Mouse (Mus musculus) v-Abl transformed pro-B cells (cell line): Measurements from ENCODE around the gene Fgfrl1.

ENCODE experiments used
- in situ Hi-C, 2 experiments: fragments of 400-800 bp; cut with MboI; formaldehyde crosslinking; loops; one replicate each; pipeline ENCODE4 v1.15.1; 2025; ENCODE audit not compliant: unreplicated experiment in 2 of 2

The Fgfrl1 gene

DNA sequence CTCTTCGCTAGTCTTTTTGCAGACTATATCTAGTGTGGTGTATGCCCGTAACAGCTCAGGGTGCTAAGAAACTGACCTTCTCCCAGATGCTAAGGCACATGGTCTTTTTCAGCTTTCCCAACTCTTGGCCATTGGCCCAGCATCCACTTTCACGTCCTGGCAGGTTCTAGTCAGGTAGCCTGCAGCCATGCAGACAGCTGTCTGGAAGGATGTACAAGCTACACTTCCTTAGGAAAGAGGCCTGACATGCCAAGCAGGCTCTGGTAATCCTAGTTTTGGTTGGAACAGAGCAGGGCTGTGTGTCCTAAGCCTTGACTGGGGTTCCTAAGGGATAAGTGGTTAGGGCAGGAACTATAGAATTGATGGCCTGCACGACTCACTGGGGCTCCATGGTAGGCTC is 29.4 kb upstream of the Fgfrl1 start:
- in situ Hi-C loops = loop anchor here in 1 of 2 experiments (25.0 kb wide), 1 partner anchor 625 kb away; no protein-coding TSS in a partner anchor

- in situ Hi-C loops = loop anchor here in 1 of 2 experiments (25.0 kb wide), 1 partner anchor 628 kb away; no protein-coding TSS in a partner anchor
These were observed 27.1 kb upstream of the Fgfrl1 start for GRCm38 (mm10) chr5:108665066-108665465.

DNA sequence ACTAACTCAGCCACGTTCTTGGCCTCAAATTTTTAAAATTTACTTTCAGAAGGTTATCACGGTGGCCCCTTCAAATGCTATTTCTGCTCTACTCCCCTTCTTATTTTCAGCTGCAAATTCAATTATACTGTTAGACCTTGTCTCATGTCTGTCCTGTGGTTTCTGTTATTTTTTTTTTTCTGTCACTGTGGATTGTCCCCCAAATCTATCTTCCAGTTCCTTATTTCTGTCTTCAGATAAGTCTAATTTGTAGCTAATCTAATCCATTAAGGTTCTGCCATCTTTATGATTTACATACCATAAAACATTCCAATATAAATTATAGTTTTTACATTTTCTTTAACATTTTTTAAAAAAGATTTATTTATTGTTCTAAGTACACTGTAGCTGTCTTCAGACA is 24.8 kb upstream of the Fgfrl1 start:
- in situ Hi-C loops = loop anchor here in 1 of 2 experiments (25.0 kb wide), 1 partner anchor 630 kb away; no protein-coding TSS in a partner anchor

DNA sequence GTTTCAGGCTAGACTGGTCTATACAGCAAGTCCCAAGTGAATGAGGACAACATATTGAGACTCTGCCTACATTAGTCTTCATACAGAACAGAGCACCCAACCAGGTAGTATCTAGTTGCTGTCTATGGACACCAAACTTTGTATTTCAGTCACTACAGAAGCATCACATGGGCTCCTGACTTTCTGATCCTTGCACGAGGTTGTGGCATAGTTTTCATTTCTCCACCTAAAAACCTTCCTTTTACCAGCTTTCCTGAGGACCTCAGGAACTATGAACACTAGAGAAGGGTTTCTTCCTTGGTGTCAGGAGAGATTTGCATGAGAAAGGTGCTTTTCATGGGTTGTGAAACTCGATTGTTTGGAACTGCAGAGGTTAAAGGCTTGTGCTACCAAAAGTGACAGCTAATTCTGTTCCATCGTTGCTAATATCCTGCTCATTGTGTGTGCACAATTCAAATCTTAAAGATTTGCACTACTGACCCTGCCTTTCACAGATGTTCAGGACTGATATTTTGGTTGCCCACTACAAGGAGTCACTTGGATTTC is 23.7 kb upstream of the Fgfrl1 start:
- in situ Hi-C loops = loop anchor here in 1 of 2 experiments (25.0 kb wide), 1 partner anchor 631 kb away; no protein-coding TSS in a partner anchor

DNA sequence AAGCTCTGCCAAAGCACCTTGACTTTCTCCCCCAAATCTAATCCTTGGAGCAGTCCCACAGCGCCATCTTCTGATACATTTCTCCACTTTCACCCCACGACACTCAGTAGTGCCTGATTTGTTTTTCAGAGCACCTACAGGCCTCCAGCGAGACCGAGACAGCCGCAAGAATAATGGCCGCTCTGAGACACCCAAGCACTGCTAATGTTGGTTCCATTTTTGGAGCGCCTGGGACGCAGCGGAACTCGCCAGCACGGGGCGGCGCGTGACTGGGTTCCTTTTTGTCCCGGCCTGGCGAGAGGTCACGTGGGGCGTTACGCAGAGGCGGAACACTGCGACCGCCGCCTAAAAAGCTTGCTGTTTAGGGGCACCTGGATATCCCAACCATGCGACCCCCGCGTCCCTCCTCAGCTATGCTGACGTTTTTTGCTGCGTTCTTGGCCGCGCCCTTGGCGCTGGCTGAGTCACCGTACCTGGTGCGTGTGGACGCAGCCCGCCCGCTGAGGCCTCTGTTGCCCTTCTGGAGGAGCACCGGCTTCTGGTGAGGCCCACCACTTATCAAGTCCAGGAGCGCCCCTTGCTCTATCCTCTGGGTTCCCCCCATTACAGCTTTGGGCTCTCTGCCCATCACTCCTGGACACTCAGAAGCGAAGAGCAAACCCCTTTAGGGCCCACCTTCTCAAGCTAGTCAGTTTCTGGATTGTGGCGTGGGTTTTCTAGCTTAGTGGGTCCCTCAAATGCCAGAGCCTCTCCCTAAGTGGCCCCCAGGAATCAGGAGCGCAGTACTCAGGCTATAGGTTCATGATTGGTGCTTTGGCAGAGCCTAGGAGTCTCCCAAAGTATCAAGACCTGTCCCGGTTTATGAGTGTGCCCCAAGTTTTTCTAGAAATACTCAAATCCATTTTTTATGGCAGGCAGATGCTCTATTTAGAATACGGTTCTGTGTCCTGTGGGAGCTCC is 22.9 kb upstream of the Fgfrl1 start, which contains the start of gene Dgkq:
Dgkq (minus strand) TSS at position 696 of the 960 bp plus-strand sequence.
- in situ Hi-C loops = loop anchor here in 1 of 2 experiments (25.0 kb wide), 1 partner anchor 632 kb away; no protein-coding TSS in a partner anchor

- in situ Hi-C loops = loop anchor here in 1 of 2 experiments (5.0 to 25.0 kb wide), 2 partner anchors 57 to 633 kb away; no protein-coding TSS in a partner anchor
These were observed 22.2 kb upstream of the Fgfrl1 start for GRCm38 (mm10) chr5:108669986-108670385.

DNA sequence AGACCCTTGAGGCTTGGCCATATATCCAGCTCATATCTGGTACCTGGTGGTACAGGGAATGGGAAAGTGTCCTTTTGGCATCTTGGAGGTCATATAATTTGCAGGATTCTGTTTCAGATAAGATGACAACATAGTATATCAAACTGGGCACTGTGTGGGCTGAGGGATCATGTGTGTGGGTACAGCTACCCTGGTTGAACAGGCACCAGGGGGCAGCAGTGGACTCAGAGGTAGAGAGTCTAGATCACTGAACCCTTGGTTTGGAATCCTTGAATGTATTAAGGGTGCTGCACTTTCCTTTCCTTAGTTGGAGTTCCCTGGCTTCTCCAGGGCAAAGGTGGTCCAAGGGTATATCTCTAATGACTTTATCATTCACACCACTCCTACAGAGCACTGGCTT is 21.4 kb upstream of the Fgfrl1 start:
- in situ Hi-C loops = loop anchor here in 1 of 2 experiments (5.0 to 25.0 kb wide), 2 partner anchors 57 to 633 kb away; no protein-coding TSS in a partner anchor

DNA sequence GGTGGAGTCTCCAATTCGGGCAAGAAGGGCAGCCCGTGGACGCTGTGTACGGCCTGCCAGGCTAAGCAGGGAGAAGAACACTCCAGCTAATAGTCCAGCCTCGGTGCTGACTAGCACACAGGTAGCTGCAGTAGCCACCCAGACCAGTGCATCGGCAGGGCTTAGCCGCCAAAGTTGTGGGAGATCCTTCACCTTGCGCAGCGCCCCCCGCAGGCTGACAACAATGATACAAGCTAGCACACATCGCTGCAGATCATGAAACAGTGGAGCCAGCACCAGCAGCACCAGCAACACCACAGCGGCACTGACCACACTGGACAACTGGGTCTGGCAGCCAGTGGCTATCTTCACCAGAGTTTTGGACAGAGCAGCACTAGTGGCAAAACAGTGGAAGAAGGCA is 20.4 kb upstream of the Fgfrl1 start:
- in situ Hi-C loops = loop anchor here in 1 of 2 experiments (5.0 to 25.0 kb wide), 2 partner anchors 56 to 634 kb away; no protein-coding TSS in a partner anchor

DNA sequence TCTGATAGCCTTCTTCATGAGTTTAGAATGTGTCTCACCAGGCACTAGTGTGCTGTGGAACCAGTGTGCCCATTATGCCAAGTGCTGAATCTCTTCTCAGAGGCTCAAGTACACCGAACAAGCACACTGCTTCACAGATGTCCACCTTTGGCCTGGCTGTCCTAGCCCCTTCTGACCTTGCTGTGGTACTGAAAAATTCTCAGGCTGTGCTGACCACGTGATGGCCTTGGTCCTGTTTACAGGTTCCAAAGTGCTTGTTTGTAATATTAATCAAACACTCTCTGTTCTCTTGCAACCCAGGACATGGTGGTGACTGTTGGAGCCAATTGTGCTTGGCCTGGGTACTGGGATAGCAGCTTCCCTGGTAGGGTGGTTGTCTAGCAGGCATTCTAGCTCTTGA is 17.6 kb upstream of the Fgfrl1 start:
- in situ Hi-C loops = loop anchor here in 1 of 2 experiments (5.0 to 25.0 kb wide), 2 partner anchors 53 to 637 kb away; no protein-coding TSS in a partner anchor

- in situ Hi-C loops = no loop called here
These were observed 16.8 kb upstream of the Fgfrl1 start, which contains the start of gene Slc26a1 for GRCm38 (mm10) chr5:108675251-108675816. TSS of gene Slc26a1 (minus strand) at chr5:108675569.

DNA sequence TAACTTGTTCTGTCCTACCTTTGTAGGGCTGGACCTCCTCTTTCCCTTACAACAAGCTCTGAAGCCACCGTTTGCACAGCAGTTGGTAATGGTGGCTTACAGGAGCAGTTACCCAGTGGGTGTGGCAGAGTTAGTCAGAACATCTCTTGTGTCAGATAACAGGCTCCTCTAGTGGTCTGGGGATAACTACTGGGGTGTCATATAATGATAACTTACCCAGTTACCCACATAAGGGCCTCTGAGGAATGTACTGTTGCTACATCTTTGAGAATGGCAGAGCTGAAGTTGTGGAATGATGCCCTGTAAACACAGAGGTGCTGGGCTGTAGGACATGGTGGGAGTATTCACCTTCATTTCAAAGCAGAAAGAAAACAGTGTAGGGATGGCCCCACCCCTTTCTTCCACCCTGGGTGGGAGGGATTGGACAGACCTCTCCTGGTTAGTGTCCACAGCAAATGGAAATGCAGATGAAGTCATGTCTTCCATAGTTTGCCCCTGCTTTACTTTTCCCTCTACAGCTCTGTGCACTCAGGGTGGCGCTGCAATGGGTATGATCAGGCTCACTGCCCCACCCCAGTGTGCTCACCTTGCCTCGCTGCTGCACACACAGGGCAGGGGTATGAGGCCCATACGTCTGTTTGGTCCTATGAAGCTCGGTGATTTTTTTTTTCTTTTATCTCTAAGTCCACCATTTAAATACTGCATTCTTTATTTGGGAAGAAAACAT is 15.2 kb upstream of the Fgfrl1 start:
- in situ Hi-C loops = no loop called here

DNA sequence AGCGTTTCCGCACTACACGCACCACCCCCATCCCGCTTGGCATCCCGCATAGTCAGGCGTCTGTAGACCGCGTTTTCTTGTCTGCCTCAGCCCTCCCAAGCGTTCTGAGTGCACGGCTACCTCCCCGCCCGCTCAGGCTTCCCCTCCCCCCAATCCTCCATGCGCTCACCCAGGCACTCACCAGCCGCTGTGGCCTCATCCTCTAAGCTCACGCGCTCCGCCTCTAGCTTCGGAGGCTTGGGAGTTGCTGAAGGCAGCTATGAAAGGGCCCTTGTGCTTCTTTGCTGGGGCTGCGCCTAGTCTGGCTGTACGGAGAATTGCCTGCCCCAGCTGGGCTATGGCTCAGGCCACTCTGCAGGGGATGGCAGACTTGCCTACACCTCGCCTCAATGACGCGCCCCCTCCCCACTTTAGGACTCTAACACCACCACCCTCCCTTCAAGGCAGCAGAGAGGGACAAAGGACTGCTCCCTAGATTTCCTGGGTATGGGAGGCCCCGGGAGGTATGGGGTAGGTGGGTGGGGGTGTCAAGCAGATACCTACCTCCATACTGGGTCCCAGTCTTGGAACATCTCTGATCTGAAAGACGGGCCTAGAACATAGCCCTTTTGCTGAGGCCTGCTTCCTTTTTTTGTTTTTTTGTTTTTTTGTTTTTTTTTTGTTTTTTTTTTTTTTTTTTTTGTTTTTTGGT is 14.4 kb upstream of the Fgfrl1 start:
- in situ Hi-C loops = no loop called here

DNA sequence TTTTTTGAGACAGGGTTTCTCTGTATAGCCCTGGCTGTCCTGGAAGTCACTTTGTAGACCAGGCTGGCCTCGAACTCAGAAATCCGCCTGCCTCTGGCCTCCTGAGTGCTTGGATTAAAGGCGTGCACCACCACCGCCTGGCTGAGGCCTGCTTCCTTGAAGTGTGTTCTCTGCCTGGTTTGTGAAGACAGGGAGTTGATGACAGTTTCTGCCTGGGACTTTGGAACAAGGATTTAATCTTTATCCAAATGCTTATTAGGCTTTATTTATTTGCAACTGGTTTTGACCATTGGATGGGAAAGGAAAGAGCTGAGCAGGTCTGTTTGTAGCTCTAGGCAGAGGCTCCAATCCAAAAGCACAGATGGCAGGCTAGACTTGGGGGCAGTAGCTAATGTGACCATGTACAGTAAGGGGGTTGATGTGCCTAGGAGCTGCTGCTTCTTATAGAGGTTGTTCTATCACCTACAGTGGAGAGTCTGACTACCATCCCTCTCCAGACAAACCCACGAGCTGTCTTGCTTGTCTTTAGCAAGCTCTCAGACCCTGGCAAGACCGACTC is 13.8 kb upstream of the Fgfrl1 start:
- in situ Hi-C loops = no loop called here

DNA sequence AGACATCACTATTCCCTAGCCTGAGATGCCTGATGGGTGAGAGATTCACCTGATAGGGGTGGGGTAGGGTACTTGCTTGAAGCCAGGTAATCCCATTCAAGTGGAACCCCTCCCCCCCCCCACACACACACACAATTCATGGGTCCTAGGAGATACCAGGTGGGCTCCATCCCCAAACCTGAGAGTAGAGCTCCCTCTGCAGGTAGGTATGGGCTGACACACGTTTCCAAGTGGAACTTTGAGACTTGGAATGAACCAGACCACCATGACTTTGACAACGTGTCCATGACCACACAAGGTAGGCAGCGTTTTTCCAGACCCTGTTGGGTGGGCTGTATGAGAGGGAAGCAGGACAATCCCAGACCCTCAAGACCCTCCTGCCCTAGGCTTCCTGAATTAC is 12.3 kb upstream of the Fgfrl1 start:
- in situ Hi-C loops = no loop called here

GRCm38 (mm10) chr5:108680871-108681270 is 11.3 kb upstream of the Fgfrl1 start:
- in situ Hi-C loops = no loop called here

DNA sequence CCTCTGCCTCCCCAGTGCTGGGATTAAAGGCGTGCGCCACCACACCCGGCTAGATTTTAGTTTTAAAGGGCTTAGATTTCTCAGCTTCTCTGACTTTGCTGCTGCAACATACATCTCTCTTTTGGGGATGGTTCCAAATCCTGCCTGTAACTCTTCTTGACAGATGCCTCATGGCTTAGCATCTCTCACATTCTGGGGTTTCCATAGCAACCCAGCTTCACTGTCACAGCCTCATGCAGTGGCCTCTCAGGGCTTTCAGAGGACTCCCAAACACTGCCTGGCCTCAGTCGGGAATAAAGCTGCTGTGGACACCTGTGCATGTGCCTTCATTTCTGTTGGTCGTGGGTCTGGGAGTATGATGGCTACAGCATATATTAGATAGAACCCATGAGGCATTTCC is 3.1 kb upstream of the Fgfrl1 start:
- in situ Hi-C loops = no loop called here

DNA sequence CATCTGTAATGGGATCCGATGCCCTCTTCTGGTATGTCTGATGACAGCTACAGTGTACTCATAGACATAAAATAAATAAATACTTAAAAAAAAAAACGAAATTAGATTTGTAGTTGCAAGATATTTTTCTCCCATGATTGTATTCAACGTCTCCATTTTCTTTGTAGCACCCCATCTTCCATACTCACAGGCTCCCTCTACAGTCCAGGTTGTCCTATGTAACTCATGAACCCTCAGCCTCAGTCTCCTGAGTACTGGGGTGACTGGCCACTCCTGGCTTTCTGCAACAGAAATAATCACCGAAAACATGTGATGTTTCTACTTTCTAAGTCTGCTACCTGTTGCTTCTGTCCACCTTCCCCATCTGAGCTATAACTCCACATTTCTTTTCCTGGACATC is 1.0 kb upstream of the Fgfrl1 start:
- in situ Hi-C loops = no loop called here

GRCm38 (mm10) chr5:108693872-108694288 is 1.7 kb downstream of the Fgfrl1 start:
- in situ Hi-C loops = no loop called here
